Mouse (Mus musculus): ENCODE results near the gene Snrpe. TPM values are rescaled to one million over a fixed set of nuclear protein-coding genes. Genes with fewer than 3 reads are reported as not detected.

The Snrpe gene
- 6.9 and 14.7 TPM in 2 replicates for polyA plus RNA-seq (2012; rRNA removed)

DNA sequence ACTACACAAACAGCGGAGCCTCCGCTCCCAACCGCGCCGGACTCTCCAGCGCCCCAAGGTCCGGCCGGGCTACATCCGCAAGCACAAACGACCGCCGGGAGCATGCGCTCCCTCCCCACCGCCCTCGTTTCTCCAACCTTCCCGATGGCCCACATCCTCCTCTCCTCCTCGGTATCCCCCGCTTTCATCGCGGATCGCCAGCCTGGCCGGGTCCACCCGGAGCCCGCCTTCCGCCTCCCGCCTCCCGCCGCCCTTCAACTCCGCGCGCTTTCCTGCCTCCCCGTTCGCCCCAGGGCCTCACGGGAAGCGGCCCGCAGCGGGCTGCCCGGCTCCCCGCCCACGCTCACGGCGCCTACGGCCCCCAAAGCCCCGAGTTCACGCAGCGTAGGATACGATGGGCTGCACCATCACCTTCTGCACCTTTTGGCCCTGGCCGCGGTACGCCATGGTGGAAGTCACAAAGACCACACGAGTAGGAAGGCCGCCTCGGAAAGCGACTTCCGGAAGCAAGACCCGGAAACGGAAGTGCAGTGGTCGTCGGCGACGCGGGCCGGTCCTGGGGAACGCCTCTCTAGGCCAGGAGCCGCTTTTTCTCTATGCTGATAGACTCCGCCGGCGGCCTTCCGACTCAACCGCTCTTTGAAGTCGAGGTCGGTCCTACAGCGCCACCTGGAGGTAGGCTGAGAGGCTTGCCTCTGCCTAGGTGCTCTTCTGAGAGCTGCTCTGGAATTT is at the start of gene Snrpe:
TSS of gene Snrpe (minus strand) at position 521 of the 732 bp plus-strand sequence.
- Histone ChIP-seq H3K27ac (ENCODE audit: insufficient read depth, low read depth, low read length) (peak within 1 kb of the TSS; percentile 71), H3K4me1 (ENCODE audit: control insufficient read depth, insufficient read depth, insufficient read length, low read length) (no peaks in the 10 kb centered on the region), H3K4me3 (ENCODE audit: low read depth, low read length) (peak within 1 kb of the TSS; percentile 82), H3K27me3 (ENCODE audit: control insufficient read depth, insufficient read depth, low read length) (no peaks in the 10 kb centered on the region), H3K36me3 (ENCODE audit: control insufficient read depth, insufficient read depth, low read length) (peaks cover 26% of the 10 kb centered on the region)
- WGBS, result under 1% methylated on average over 73 of the region's 73 CpGs
- TF ChIP-seq CTCF (IDR thresholded peaks at IDR 0.05; ENCODE audit: extremely low read depth, insufficient read length, insufficient replicate concordance, low read depth, low read length) (peak; percentile 95), POLR2A (IDR thresholded peaks at IDR 0.05; ENCODE audit: low read depth, low read length) (0 out of 2 replicates have a peak, but pooled peaks have one; percentile 47)

DNA sequence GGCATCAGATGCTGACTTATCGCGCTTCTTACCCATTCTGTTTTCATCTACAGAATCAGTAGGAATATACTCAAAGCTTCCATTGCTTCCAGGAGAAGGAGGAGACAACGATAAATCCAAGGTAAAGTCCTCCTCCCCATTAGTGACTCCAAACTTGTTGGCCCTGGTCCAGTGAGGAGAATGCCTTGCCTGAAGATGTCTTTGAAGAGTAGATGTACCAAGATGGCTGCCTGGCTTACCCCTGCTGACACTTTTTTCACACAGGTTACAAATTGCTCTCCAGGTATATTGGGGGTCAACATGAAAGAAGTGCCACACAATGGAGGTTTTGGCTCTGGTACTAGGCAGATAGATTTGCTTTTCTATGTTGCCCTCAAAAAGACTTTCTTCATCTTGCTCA is 48.8 kb upstream of the Snrpe start:
- 77% methylated on average over 3 of the region's 3 CpGs for WGBS

DNA sequence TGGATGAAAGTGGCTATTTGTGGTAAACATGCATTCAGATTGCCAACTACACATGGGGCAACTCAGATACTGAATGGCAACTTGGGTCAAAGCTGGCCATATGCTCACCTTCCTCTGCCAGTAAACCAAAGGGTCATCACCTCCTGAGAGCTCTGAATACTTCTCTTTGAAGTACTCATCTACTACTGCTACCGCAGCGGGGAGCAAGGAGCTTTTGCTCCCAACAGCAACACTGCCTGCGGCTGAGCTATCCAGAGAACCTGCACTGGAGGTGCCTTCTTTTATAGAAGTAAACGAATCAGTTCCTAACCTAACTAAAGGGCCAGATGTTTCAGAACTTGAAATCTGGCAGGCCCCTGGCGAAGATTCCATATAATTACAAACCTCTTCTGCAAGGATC is 46.7 kb upstream of the Snrpe start:
- TF ChIP-seq CTCF (IDR thresholded peaks at IDR 0.05; ENCODE audit: extremely low read depth, insufficient read length, insufficient replicate concordance, low read depth, low read length), result no peak
- no peak for TF ChIP-seq POLR2A (IDR thresholded peaks at IDR 0.05; ENCODE audit: low read depth, low read length)
- Histone ChIP-seq H3K27me3 (ENCODE audit: control insufficient read depth, insufficient read depth, low read length) (no peaks in the 10 kb centered on the region), H3K4me3 (ENCODE audit: low read depth, low read length) (no peak overlapping the region), H3K4me1 (ENCODE audit: control insufficient read depth, insufficient read depth, insufficient read length, low read length) (peaks cover 6% of the 10 kb centered on the region; the same call in 1 of the 2 replicates), H3K36me3 (ENCODE audit: control insufficient read depth, insufficient read depth, low read length) (peaks cover 31% of the 10 kb centered on the region), H3K27ac (ENCODE audit: insufficient read depth, low read depth, low read length) (no peak overlapping the region)
- 69% methylated on average over 5 of the region's 5 CpGs for WGBS

More for the DNA sequence above, 48.8 kb upstream of the Snrpe start:
- Histone ChIP-seq H3K36me3 (ENCODE audit: control insufficient read depth, insufficient read depth, low read length) (peaks cover 26% of the 10 kb centered on the region), H3K4me1 (ENCODE audit: control insufficient read depth, insufficient read depth, insufficient read length, low read length) (peaks cover 6% of the 10 kb centered on the region; the same call in 1 of the 2 replicates), H3K4me3 (ENCODE audit: low read depth, low read length) (no peak overlapping the region), H3K27ac (ENCODE audit: insufficient read depth, low read depth, low read length) (no peak overlapping the region), H3K27me3 (ENCODE audit: control insufficient read depth, insufficient read depth, low read length) (no peaks in the 10 kb centered on the region)
- no peak for TF ChIP-seq POLR2A (IDR thresholded peaks at IDR 0.05; ENCODE audit: low read depth, low read length)
- no peak for TF ChIP-seq CTCF (IDR thresholded peaks at IDR 0.05; ENCODE audit: extremely low read depth, insufficient read length, insufficient replicate concordance, low read depth, low read length)

DNA sequence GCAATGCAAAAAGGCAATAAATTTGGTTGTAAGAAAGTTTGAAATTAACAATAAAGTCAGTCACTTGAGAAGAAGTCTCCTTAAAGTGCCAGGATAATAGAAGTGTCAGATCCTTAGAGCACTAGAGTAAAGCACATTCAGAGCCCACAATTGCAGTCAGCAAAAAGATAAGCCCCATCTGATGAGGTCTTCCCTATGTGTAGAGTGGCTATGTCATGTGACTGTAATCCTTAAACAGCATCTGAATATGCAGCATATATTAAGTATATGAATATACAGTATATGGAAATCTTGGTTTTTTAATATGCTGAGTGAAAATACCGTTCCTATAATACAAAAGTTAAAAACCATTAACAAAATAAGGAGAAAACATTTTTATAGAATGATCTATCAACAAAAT is 42.9 kb upstream of the Snrpe start:
- WGBS, result 93% methylated on average over 1 of the region's 1 CpGs
- Histone ChIP-seq H3K4me1 (ENCODE audit: control insufficient read depth, insufficient read depth, insufficient read length, low read length) (peaks cover 2% of the 10 kb centered on the region; the same call in 1 of the 2 replicates), H3K27me3 (ENCODE audit: control insufficient read depth, insufficient read depth, low read length) (no peaks in the 10 kb centered on the region), H3K4me3 (ENCODE audit: low read depth, low read length) (no peak overlapping the region), H3K36me3 (ENCODE audit: control insufficient read depth, insufficient read depth, low read length) (peaks cover 28% of the 10 kb centered on the region), H3K27ac (ENCODE audit: insufficient read depth, low read depth, low read length) (no peak overlapping the region)
- no peak for TF ChIP-seq POLR2A (IDR thresholded peaks at IDR 0.05; ENCODE audit: low read depth, low read length)

DNA sequence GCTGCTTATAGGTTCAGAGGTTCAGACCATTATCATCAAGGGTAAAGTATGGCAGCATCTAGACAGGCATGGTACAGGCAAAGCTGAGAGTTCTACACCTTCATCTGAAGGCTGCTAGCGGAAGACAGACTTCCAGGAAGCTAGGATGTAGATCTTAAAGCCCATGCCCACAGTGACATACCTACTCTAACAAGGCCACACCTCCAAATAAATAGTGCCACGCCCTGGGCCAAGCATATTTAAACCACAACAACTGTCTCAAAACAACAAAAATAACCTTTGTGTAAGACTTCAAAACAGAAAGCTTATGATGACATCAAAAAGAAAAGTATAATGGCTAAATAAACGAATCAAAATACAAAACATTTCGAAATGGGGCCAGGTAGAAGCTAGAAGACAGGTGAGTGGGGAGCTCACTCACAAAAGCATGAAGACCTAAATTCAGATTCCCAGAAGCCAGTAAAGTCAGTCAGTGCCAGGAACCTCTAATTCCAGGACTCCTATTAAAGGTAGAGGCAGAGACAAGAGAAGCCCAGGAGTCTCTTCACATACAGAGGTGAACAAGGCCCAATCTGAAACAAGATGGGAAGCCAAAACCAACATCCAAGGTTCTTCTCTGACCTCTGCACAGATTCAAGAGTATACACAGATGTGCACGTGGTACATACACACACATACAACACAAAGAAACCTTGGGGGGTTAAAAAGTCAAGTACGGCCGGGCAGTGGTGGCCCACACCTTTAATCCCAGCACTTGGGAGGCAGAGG is 40.4 kb upstream of the Snrpe start:
- TF ChIP-seq CTCF (IDR thresholded peaks at IDR 0.05; ENCODE audit: extremely low read depth, insufficient read length, insufficient replicate concordance, low read depth, low read length) (no peak), POLR2A (IDR thresholded peaks at IDR 0.05; ENCODE audit: low read depth, low read length) (no peak)
- H3K4me3 ChIP-seq (ENCODE audit: low read depth, low read length), result no peak overlapping the region
- no peaks in the 10 kb centered on the region for H3K27me3 ChIP-seq (ENCODE audit: control insufficient read depth, insufficient read depth, low read length)
- H3K4me1 ChIP-seq (ENCODE audit: control insufficient read depth, insufficient read depth, insufficient read length, low read length), result 0 out of 2 replicates have a peak, but pooled peaks cover 2% of the 10 kb centered on the region
- peaks cover 38% of the 10 kb centered on the region for H3K36me3 ChIP-seq (ENCODE audit: control insufficient read depth, insufficient read depth, low read length)
- WGBS, result 85% methylated on average over 7 of the region's 7 CpGs
- H3K27ac ChIP-seq (ENCODE audit: insufficient read depth, low read depth, low read length), result no peak overlapping the region

DNA sequence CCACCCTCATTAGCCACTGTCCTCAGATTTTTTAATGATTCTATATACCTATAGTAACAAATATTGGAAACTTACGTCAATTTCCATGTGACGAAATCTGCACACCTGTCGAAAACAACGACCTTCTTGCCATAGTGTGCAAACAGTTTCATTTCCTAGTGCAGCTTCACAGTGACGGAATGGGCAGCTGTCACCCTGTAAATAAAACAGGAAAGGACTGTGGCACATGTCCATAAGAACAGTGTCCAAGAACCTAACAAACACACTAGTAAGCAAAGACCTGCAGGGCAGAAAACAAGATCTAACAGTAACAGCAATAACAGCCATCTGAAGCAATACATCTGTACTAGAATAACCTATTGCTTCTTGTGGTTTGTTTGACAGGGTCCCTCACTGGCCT is 35.6 kb upstream of the Snrpe start:
- 81% methylated on average over 5 of the region's 5 CpGs for WGBS
- no peak overlapping the region for H3K27ac ChIP-seq (ENCODE audit: insufficient read depth, low read depth, low read length)
- TF ChIP-seq POLR2A (IDR thresholded peaks at IDR 0.05; ENCODE audit: low read depth, low read length), result no peak
- no peak for TF ChIP-seq CTCF (IDR thresholded peaks at IDR 0.05; ENCODE audit: extremely low read depth, insufficient read length, insufficient replicate concordance, low read depth, low read length)

DNA sequence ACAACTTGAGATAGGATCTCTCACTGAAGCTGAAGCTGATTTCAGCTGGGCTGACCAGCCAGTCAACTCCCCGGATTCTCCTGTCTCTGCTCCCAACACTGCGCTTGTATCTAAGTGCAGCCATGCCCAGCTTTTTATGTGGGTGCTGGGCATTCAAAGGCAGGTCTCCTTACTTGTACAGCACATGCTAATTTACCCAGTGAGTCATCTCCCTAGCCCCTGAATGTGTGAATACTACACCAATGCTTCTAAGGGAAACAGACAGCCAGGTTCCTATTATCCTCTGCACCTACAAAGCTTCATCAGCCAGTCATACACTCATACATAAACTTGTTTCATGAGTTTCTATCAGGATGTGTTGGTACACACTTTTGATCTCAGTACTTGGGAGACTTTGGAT is 31.1 kb upstream of the Snrpe start:
- Histone ChIP-seq H3K4me3 (ENCODE audit: low read depth, low read length) (no peak overlapping the region), H3K27ac (ENCODE audit: insufficient read depth, low read depth, low read length) (no peak overlapping the region), H3K4me1 (ENCODE audit: control insufficient read depth, insufficient read depth, insufficient read length, low read length) (no peaks in the 10 kb centered on the region), H3K36me3 (ENCODE audit: control insufficient read depth, insufficient read depth, low read length) (peaks cover 85% of the 10 kb centered on the region), H3K27me3 (ENCODE audit: control insufficient read depth, insufficient read depth, low read length) (no peaks in the 10 kb centered on the region)
- TF ChIP-seq POLR2A (IDR thresholded peaks at IDR 0.05; ENCODE audit: low read depth, low read length) (no peak), CTCF (IDR thresholded peaks at IDR 0.05; ENCODE audit: extremely low read depth, insufficient read length, insufficient replicate concordance, low read depth, low read length) (no peak)
- 88% methylated on average over 2 of the region's 2 CpGs for WGBS

More for the DNA sequence above, 35.6 kb upstream of the Snrpe start:
- Histone ChIP-seq H3K4me3 (ENCODE audit: low read depth, low read length) (no peak overlapping the region), H3K27me3 (ENCODE audit: control insufficient read depth, insufficient read depth, low read length) (no peaks in the 10 kb centered on the region), H3K4me1 (ENCODE audit: control insufficient read depth, insufficient read depth, insufficient read length, low read length) (no peaks in the 10 kb centered on the region), H3K36me3 (ENCODE audit: control insufficient read depth, insufficient read depth, low read length) (peaks cover 64% of the 10 kb centered on the region)

All from small intestine, adult 2 months (tissue).